Mouse (Mus musculus): ENCODE measurements around the gene Mbnl3. TPM values are rescaled to one million over a fixed set of nuclear protein-coding genes. Genes with fewer than 3 reads are reported as not detected.

Gene Mbnl3
- polyA plus RNA-seq, 1 experiment from 2014 or later: 7.2 TPM

DNA sequence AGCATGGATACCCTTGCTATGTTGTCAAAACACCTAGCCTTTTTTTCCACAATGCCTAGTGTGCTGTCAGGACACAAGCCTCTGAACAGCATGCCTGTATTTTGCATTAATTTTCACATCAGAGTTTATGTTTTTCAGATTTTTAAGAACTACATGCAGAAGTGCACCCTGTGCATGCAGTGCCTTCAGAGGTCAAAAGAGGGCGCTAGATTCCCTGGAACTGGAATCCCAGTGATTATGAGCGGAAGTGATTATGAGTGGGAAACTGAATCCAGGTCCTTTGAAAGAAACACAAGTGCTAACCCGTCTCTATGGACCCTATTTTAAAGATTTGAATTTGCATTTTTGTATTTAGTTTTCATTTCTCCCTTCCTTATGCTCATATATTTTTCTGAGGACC, 129.6 kb downstream of the Mbnl3 start:
- Histone ChIP-seq H3K36me3 (ENCODE audit: control insufficient read depth, insufficient read depth, low read length) (no peaks in the 10 kb centered on the region), H3K9ac (ENCODE audit: low read length) (no peak overlapping the region), H3K27me3 (ENCODE audit: control insufficient read depth, insufficient read depth, low read length) (no peaks in the 10 kb centered on the region), H3K27ac (ENCODE audit: low read depth, low read length) (no peak overlapping the region), H3K4me3 (ENCODE audit: low read depth, low read length) (no peak overlapping the region), H3K4me2 (ENCODE audit: low read depth, low read length, severe bottlenecking) (no peak overlapping the region), H3K9me3 (ENCODE audit: control insufficient read depth, low read length) (no peaks in the 10 kb centered on the region), H3K4me1 (replicated peaks; ENCODE audit: control insufficient read depth, insufficient read depth, low read length) (no peaks in the 10 kb centered on the region)
- ATAC-seq (replicated peaks; ENCODE audit: low FRiP score) (no peak), DNase-seq (ENCODE audit: low spot score) (peak; percentile 63)
- WGBS: 21% methylated on average over 3 of the region's 3 CpGs

Small RNAs within 50 kb of the gene (microRNA-seq; reads per million reads assigned to microRNA genes)
- not detected for gene Gm23417 (ENCODE audit: insufficient number of aligned reads)

Other genes with a start within 250 kb of the Mbnl3 start
- gene Rap2c, start 188.5 kb downstream of the Mbnl3 start, polyA plus RNA-seq (2014; fragmentation: Nextera tagmentation; extraction: Ambion mirVana): 21.9 and 25.9 TPM in 2 replicates

Data from forebrain, embryonic 11.5 days (tissue).